Mouse (Mus musculus) ES-E14 (cell line): ENCODE results near the gene Nr1h4. TPM values are rescaled to one million over a fixed set of nuclear protein-coding genes. Genes with fewer than 3 reads are reported as not detected.

Experiments used
- DNase-seq: peaks from one replicate; pipeline ENCODE4 v3.0.0-alpha.2; 2013; ENCODE audit warnings: low read depth, low spot score
- H3K27ac ChIP-seq: 2 replicates; pipeline ENCODE4 v1.5.1; 2012; ENCODE audit warnings: low read depth, mild to moderate bottlenecking, low read length, moderate library complexity, mixed read lengths; ENCODE audit not compliant: poor library complexity, insufficient read depth, severe bottlenecking
- H3K36me3 ChIP-seq: 2 replicates; pipeline ENCODE4 v1.6.1; 2012; ENCODE audit warnings: mild to moderate bottlenecking, low read length, moderate library complexity, mixed read lengths; ENCODE audit not compliant: control insufficient read depth, poor library complexity, insufficient read depth, severe bottlenecking
- H3K4me1 ChIP-seq, 2 experiments: fragments of 150-350 bp in 1 of 2; sonication (generic) in 1 of 2; 2 replicates each; pipeline ENCODE4 v1.6.1; 2012; ENCODE audit warnings: low read length in 2 of 2, mild to moderate bottlenecking in 1 of 2, mixed read lengths in 1 of 2; ENCODE audit not compliant: control insufficient read depth in 2 of 2, insufficient read depth in 2 of 2, poor library complexity in 1 of 2
- H3K4me3 ChIP-seq, 2 experiments: fragments of 150-350 bp in 1 of 2; sonication (generic) in 1 of 2; 2 replicates each; pipeline ENCODE4 v1.5.1; 2012; ENCODE audit warnings: low read length in 2 of 2, low read depth in 1 of 2, mild to moderate bottlenecking in 1 of 2, mixed read lengths in 1 of 2; ENCODE audit not compliant: insufficient read depth in 1 of 2, poor library complexity in 1 of 2, severe bottlenecking in 1 of 2
- H3K9ac ChIP-seq: 2 replicates; pipeline ENCODE4 v1.6.1; 2012; ENCODE audit warnings: low read depth, mild to moderate bottlenecking, low read length, mixed read lengths; ENCODE audit not compliant: poor library complexity, insufficient read depth, severe bottlenecking
- H3K9me3 ChIP-seq: fragments of 150-350 bp; sonication (generic); 2 replicates; pipeline ENCODE4 v1.6.1; 2012; ENCODE audit warnings: low read depth, mild to moderate bottlenecking, low read length; ENCODE audit not compliant: control insufficient read depth, insufficient read depth
- CHD2 ChIP-seq: IDR thresholded peaks from 2 replicates; pipeline ENCODE4 v1.6.1; 2014; ENCODE audit warnings: mild to moderate bottlenecking, low read depth, low read length, inconsistent platforms
- HCFC1 ChIP-seq: IDR thresholded peaks from 2 replicates; pipeline ENCODE4 v1.6.1; 2012; ENCODE audit warnings: low read length, inconsistent platforms, borderline replicate concordance; ENCODE audit not compliant: insufficient read depth
- MAFK ChIP-seq: IDR thresholded peaks from 2 replicates; pipeline ENCODE4 v1.6.1; 2014; ENCODE audit warnings: mild to moderate bottlenecking, low read depth, low read length, inconsistent platforms; ENCODE audit not compliant: insufficient read depth
- ZC3H11A ChIP-seq: IDR thresholded peaks from 2 replicates; pipeline ENCODE4 v1.6.1; 2012; ENCODE audit warnings: low read depth, mild to moderate bottlenecking, inconsistent platforms, low read length, borderline replicate concordance
- ZNF384 ChIP-seq: IDR thresholded peaks from 2 replicates; pipeline ENCODE4 v1.6.1; 2012; ENCODE audit warnings: low read depth, low read length, inconsistent platforms
- in situ Hi-C, 2 experiments: fragments of 600-800 bp; cut with MboI; formaldehyde crosslinking; loops; one replicate each; pipeline ENCODE4 v1.15.1; 2025; ENCODE audit warnings: low sequenced_read_pairs in 2 of 2, inconsistent platforms in 1 of 2; ENCODE audit not compliant: unreplicated experiment in 2 of 2
- total RNA-seq: library from RNA; depleted of rRNA; stranded (reverse); fragments of 300-350 nt; gene quantifications from 2 replicates; pipeline ENCODE4 v1.2.3, GENCODE M21; 2012

Nr1h4 gene
- total RNA-seq, 1 experiment = not detected

DNA sequence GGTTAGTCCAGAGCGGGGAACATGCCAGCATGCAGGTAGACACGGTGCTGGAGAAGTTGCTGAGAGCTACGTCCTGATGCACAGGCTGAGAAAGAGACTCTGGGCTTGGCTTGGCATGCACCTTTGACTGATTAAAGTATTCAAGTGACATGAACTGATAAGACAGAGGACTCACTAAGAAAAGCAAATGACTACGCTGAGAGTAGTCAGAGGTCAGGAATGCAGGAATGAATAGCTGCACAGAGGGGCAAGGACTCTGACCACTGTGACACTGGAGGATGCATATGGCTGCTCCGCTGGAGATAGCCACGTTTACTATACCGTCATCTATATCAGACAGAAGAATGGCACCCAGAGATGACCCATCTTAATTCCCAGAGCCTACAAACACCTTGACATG, 94.0 kb downstream of the Nr1h4 start:
- Histone ChIP-seq H3K9me3 (no peaks in the 10 kb centered on the region), H3K27ac (no peak overlapping the region), H3K4me1 (peaks cover 3 to 11% of the 10 kb centered on the region in 2 experiments; a peak in 3 of 4 replicates), H3K9ac (no peak overlapping the region), H3K36me3 (peaks cover 3% of the 10 kb centered on the region; the same call in 1 of the 2 replicates), H3K4me3 (no peak overlapping the region)
- in situ Hi-C loops = no loop called here
- no peak for TF ChIP-seq ZNF384
- TF ChIP-seq MAFK = no peak
- no peak for TF ChIP-seq CHD2
- no peak for TF ChIP-seq ZC3H11A
- TF ChIP-seq HCFC1 = no peak
- no peak for DNase-seq

GRCm38 (mm10) chr10:89437996-89438395, 95.4 kb downstream of the Nr1h4 start:
- Histone ChIP-seq H3K36me3 (peaks cover 6% of the 10 kb centered on the region; the same call in 1 of the 2 replicates), H3K27ac (no peak overlapping the region), H3K9ac (no peak overlapping the region), H3K9me3 (no peaks in the 10 kb centered on the region), H3K4me3 (no peak overlapping the region), H3K4me1 (peaks cover 3 to 12% of the 10 kb centered on the region in 2 experiments; a peak in 3 of 4 replicates)
- in situ Hi-C loops = no loop called here
- no peak for TF ChIP-seq CHD2
- DNase-seq = no peak

DNA sequence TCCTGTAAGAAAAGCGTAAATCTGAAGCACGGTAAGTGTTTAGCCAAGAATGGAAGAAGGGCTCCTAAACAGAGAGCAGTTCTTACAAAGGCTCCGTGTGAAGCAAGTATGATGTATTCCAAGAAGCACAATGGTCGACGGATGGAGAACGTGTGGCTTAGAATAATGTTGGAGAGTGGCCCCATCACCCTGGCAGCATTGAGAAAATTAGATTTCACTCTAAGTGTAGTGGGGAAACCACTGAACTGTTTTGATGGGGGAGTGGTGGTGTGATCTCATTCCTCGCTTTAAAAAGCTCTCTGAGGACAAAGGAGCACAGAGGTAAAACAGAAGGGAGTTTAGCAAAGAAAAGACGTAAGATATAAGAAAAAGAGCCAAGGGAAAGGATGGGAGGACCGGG, 95.9 kb downstream of the Nr1h4 start:
- Histone ChIP-seq H3K4me1 (peaks cover under 1 to 14% of the 10 kb centered on the region in 2 experiments), H3K36me3 (peaks cover 7% of the 10 kb centered on the region; the same call in 1 of the 2 replicates), H3K9me3 (no peaks in the 10 kb centered on the region), H3K9ac (no peak overlapping the region), H3K27ac (no peak overlapping the region), H3K4me3 (no peak overlapping the region)
- in situ Hi-C loops = no loop called here
- TF ChIP-seq HCFC1 (no peak), ZC3H11A (no peak), ZNF384 (no peak), CHD2 (no peak), MAFK (no peak)
- DNase-seq = no peak

DNA sequence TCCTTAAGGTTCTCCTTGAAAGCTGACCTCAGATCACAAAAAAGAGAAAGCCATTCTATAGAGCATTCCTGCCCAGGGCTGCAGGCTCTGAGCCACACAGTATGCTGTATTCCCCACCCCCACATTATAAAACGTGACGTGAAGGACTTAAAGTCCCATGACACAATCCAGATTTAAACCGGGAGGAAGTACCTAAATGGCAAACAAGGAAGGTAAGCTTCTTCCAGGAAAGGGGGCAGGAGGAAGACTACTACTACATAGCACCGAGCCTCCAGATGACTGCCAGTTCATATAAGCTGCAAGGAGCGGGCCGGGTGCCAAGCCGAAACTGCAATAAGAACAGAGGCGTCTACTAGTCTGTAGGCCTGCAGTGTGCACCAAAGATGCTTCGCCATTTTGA, 97.5 kb downstream of the Nr1h4 start:
- in situ Hi-C loops = no loop called here
- Histone ChIP-seq H3K27ac (no peak overlapping the region), H3K4me1 (peaks cover 0 to 17% of the 10 kb centered on the region in 2 experiments; a peak in 3 of 4 replicates), H3K9me3 (no peaks in the 10 kb centered on the region), H3K4me3 (no peak overlapping the region), H3K9ac (no peak overlapping the region), H3K36me3 (peaks cover 7% of the 10 kb centered on the region; the same call in 1 of the 2 replicates)
- DNase-seq = no peak
- TF ChIP-seq MAFK (no peak), HCFC1 (no peak), ZNF384 (no peak), ZC3H11A (no peak), CHD2 (no peak)

GRCm38 (mm10) chr10:89435413-89435812, 98.0 kb downstream of the Nr1h4 start:
- no peak for TF ChIP-seq HCFC1
- no peak for TF ChIP-seq CHD2
- no peak for TF ChIP-seq MAFK
- TF ChIP-seq ZNF384 = no peak
- H3K4me1 ChIP-seq = peaks cover 0 to 17% of the 10 kb centered on the region in 2 experiments; a peak in 3 of 4 replicates
- no peak overlapping the region for H3K4me3 ChIP-seq
- in situ Hi-C loops = no loop called here
- H3K36me3 ChIP-seq = peaks cover 11% of the 10 kb centered on the region; the same call in 1 of the 2 replicates
- H3K9ac ChIP-seq = no peak overlapping the region
- no peak for DNase-seq
- H3K27ac ChIP-seq = no peak overlapping the region
- no peaks in the 10 kb centered on the region for H3K9me3 ChIP-seq
